17 mouse cellular contexts compared by ENCODE assay signal in genomic region chr7:118786091-118786490, GRCm38 (mm10).
"Had no signal": no experiment of that assay in that cellular context is flagged by ENCODE, and none has a peak within 500 bp of the region (broad histone marks: within the 10 kb centered on the region; RNA-seq: fewer than 3 reads in every experiment).

No protein-coding gene starts in this region.

- H3K9ac ChIP-seq: limb, embryonic 13.5 days; liver, embryonic 12.5 days; liver, embryonic 15.5 days; lung, embryonic 15.5 days had no signal

- H3K4me1 ChIP-seq: limb, embryonic 10.5 days; limb, embryonic 13.5 days; liver, embryonic 12.5 days; liver, embryonic 15.5 days; lung, embryonic 15.5 days had no signal

- H3K27me3 ChIP-seq: limb, embryonic 13.5 days; liver, embryonic 12.5 days; liver, embryonic 15.5 days; lung, embryonic 15.5 days had no signal

- H3K4me2 ChIP-seq: limb, embryonic 13.5 days; liver, embryonic 12.5 days; liver, embryonic 15.5 days; lung, embryonic 15.5 days; midbrain, embryonic 11.5 days had no signal

- H3K9me3 ChIP-seq: limb, embryonic 10.5 days; limb, embryonic 13.5 days; liver, embryonic 12.5 days; liver, embryonic 15.5 days; lung, embryonic 15.5 days had no signal

- H3K4me3 ChIP-seq: layer of hippocampus, adult 2 months; limb, embryonic 10.5 days; limb, embryonic 13.5 days; liver, embryonic 12.5 days; liver, embryonic 15.5 days; lung, embryonic 15.5 days had no signal

- ATAC-seq: inflammation-experienced regulatory T-cells, adult 6 months; intestine, embryonic 16.5 days; liver, embryonic 12.5 days had no signal

- DNase-seq: layer of hippocampus, adult 9-11 months; liver; lung, adult 18-20 months; lung, postnatal 10 days; lung, postnatal 36 days; midbrain, embryonic 14.5 days; thymus, adult 18-20 months; thymus, postnatal 36 days had no signal

- H3K27ac ChIP-seq: layer of hippocampus, adult 2 months; limb, embryonic 10.5 days; limb, embryonic 13.5 days; liver, embryonic 12.5 days; liver, embryonic 15.5 days; lung, embryonic 15.5 days had no signal
